Mouse (Mus musculus): ENCODE measurements at regions not wholly inside any gene's neighbourhood (a gene's known extent, or its start where the extent isn't known, plus 50 kb on each side); places are given as distances from the start of the nearest gene placed in this dataset.

DNA sequence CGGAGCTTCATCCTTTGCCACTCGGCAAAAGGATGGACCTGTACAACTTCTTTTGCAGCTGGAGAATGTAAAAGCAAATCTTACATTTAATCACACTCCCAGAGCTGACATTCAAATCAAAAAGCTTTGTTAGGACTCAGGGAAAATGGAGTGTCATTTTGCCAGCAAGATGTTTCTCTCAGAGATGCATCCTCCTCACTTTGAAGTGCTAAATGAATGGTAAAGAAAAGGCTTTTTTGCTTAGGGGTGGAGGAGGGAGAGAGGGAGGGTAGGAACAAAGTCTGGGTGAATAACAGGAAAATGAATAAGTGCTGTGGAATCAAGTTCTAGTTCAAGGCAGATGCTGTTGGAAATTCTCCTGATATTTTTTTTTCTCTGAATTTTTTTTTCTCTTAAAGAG is 53.4 kb upstream of the Gria1 start:
- no peaks in the 10 kb centered on the region for H3K27me3 ChIP-seq (ENCODE audit: control insufficient read depth, insufficient read depth, insufficient read length)
- H3K79me2 ChIP-seq (ENCODE audit: control insufficient read depth, insufficient read depth) = no peaks in the 10 kb centered on the region
- TF ChIP-seq MAX (IDR thresholded peaks at IDR 0.05; ENCODE audit: low read depth) (no peak), REST (IDR thresholded peaks at IDR 0.05; ENCODE audit: insufficient read depth, insufficient read length) (no peak), MYOG (IDR thresholded peaks at IDR 0.05; ENCODE audit: control insufficient read depth in 1 of 3, insufficient read depth in 1 of 3, insufficient read length in 2 of 3, low read depth in 2 of 3) (no peak), SRF (IDR thresholded peaks at IDR 0.05; ENCODE audit: control insufficient read depth, insufficient read length, low read depth) (no peak), TCF12 (IDR thresholded peaks at IDR 0.05; ENCODE audit: insufficient read depth, poor library complexity, severe bottlenecking) (no peak), CEBPB (IDR thresholded peaks at IDR 0.05; ENCODE audit: insufficient read depth, poor library complexity, severe bottlenecking) (no peak), USF1 (IDR thresholded peaks at IDR 0.05; ENCODE audit: low read depth) (no peak), MYOD1 (IDR thresholded peaks at IDR 0.05; ENCODE audit: control insufficient read depth in 1 of 3, insufficient read length in 2 of 3, low read depth in 2 of 3) (no peak), POLR2A (IDR thresholded peaks at IDR 0.05; ENCODE audit: insufficient read length, low read depth) (no peak)
- H3K4me3 ChIP-seq = no peak overlapping the region
- H3ac ChIP-seq (ENCODE audit: control insufficient read depth, insufficient read length) = no peak overlapping the region
- no peaks in the 10 kb centered on the region for H3K36me3 ChIP-seq (ENCODE audit: control insufficient read depth, insufficient read depth)
- no peak overlapping the region for H3K4me2 ChIP-seq (ENCODE audit: low read depth)
